Mouse (Mus musculus) intestine, postnatal 0 days (tissue): Measurements from ENCODE around the gene Pigb. TPM values are rescaled to one million over a fixed set of nuclear protein-coding genes. Genes with fewer than 3 reads are reported as not detected.

Source experiments
- ATAC-seq: fragments of 200-750 bp; cut with Nextera tagmentation; 2 replicates; pipeline ENCODE4 v1.8.0; 2017; ENCODE audit warnings: mild to moderate bottlenecking, moderate TSS enrichment, moderate library complexity
- H3K27ac ChIP-seq: fragments of 300-500 bp; sonication (generic); 2 replicates; pipeline ENCODE4 v1.5.1; 2014; ENCODE audit warnings: mild to moderate bottlenecking, low read depth, low read length, moderate library complexity
- H3K27me3 ChIP-seq: fragments of 300-500 bp; sonication (generic); replicated peaks from 2 replicates; pipeline ENCODE4 v1.6.1; 2014; ENCODE audit warnings: low read length, mixed read lengths; ENCODE audit not compliant: control insufficient read depth, insufficient read depth
- H3K36me3 ChIP-seq: fragments of 300-500 bp; sonication (generic); 2 replicates; pipeline ENCODE4 v1.6.1; 2014; ENCODE audit warnings: mild to moderate bottlenecking, moderate library complexity; ENCODE audit not compliant: control insufficient read depth, insufficient read depth
- H3K4me1 ChIP-seq: fragments of 300-500 bp; sonication (generic); replicated peaks from 2 replicates; pipeline ENCODE4 v1.6.1; 2014; ENCODE audit warnings: antibody characterized with exemption, low read length, mixed read lengths; ENCODE audit not compliant: control insufficient read depth, insufficient read depth
- H3K4me2 ChIP-seq: fragments of 300-500 bp; sonication (generic); replicated peaks from 2 replicates; pipeline ENCODE4 v1.6.1; 2014; ENCODE audit warnings: low read depth, mild to moderate bottlenecking, moderate library complexity
- H3K4me3 ChIP-seq: fragments of 300-500 bp; sonication (generic); 2 replicates; pipeline ENCODE4 v1.5.1; 2014; ENCODE audit warnings: low read depth, low read length
- H3K9ac ChIP-seq: fragments of 300-500 bp; sonication (generic); 2 replicates; pipeline ENCODE4 v1.6.1; 2014; ENCODE audit warnings: mild to moderate bottlenecking, low read depth, low read length
- H3K9me3 ChIP-seq: fragments of 300-500 bp; sonication (generic); 2 replicates; pipeline ENCODE4 v1.6.1; 2016; ENCODE audit warnings: mixed run types; ENCODE audit not compliant: control insufficient read depth
- CTCF ChIP-seq: sonication (generic); IDR thresholded peaks from 2 replicates; pipeline ENCODE4 v1.5.1; 2016; ENCODE audit warnings: low read depth, mild to moderate bottlenecking, control low read depth, antibody characterized with exemption, moderate library complexity
- WGBS: fragments of 180-500 bp; shearing (Covaris S2); extraction: QIAGEN DNeasy Blood & Tissue Kit; methylation state at CpG from one replicate; pipeline ENCODE4 v1.1.7; 2014; 5-methylcytosine and 5-hydroxymethylcytosine counted together
- polyA plus RNA-seq: library from polyadenylated mRNA; unstranded; fragments of >200 nt; fragmentation: Nextera tagmentation; extraction: Ambion mirVana; gene quantifications from 2 replicates; pipeline ENCODE4 v1.2.1, GENCODE M21; 2015

Gene Pigb
- polyA plus RNA-seq, 1 experiment from 2014 or later = 5.9 TPM

DNA sequence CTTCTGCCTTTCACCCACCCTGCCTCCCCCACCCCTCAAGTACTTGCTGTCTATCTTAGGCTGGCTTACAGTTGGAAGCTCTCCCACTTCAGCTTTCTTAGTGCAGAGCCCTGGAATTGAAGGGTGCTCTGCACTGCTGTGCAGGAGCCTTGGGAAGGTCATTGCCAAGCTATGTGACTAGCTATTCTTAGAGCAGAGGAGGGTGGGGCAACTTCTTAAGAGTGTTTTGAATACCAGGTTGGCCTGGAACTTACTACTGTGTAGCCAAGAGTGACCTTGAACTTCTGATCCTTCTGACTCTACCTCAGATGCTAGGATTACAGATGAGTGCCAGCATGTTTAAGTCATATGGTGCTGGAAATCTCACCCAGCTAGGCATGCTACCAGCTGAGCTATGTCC, 44.0 kb downstream of the Pigb start:
- Histone ChIP-seq H3K36me3 (peaks cover 5% of the 10 kb centered on the region; the same call in 1 of the 2 replicates), H3K27me3 (no peaks in the 10 kb centered on the region), H3K27ac (no peak overlapping the region), H3K4me1 (no peaks in the 10 kb centered on the region), H3K9me3 (no peaks in the 10 kb centered on the region), H3K4me2 (no peak overlapping the region), H3K9ac (no peak overlapping the region), H3K4me3 (no peak overlapping the region)
- no peak for ATAC-seq
- no peak for TF ChIP-seq CTCF

DNA sequence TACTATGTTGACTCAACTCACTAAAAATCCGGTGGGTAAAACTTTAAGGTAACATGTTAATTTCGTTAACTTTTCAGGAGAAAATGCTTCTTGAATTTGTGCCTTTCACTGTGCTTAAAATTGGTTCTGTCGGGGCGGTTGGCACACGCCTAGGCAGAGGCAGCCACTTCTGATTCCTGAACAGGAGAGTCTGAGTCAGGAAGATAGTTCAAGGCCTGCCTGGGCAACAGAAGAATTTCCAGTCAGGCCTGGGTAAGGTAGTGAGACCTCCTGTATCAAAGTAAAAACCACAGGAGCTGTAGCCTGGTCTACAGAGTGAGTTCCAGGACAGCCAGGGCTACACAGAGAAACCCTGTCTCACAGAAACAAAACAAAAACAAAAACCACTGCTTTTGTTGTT, 47.6 kb downstream of the Pigb start:
- H3K9ac ChIP-seq = no peak overlapping the region
- H3K27ac ChIP-seq = no peak overlapping the region

DNA sequence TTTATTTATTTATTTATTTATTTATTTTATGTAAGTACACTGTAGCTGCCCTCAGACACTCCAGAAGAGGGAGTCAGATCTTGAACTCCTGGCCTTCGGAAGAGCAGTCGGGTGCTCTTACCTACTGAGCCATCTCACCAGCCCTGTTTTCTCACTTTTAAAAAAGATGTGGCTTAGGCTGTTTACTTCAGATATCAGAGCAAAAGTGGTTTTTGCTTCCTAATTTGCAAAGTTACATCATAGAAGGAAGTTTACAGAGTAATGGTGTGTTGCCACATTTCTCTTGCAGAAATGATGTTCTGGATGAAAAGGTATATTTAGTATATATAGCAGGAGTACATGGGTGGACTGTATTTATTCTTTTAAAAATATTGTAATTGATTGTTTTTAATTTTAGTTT, 48.8 kb downstream of the Pigb start:
- H3K9ac ChIP-seq = no peak overlapping the region
- H3K27me3 ChIP-seq = no peaks in the 10 kb centered on the region
- no peaks in the 10 kb centered on the region for H3K4me1 ChIP-seq
- ATAC-seq = no peak
- H3K4me2 ChIP-seq = no peak overlapping the region
- no peaks in the 10 kb centered on the region for H3K36me3 ChIP-seq
- TF ChIP-seq CTCF = no peak
- H3K9me3 ChIP-seq = no peaks in the 10 kb centered on the region
- H3K4me3 ChIP-seq = no peak overlapping the region
- no peak overlapping the region for H3K27ac ChIP-seq
- WGBS = 88% methylated on average over 2 of the region's 2 CpGs

More for the DNA sequence above, 47.6 kb downstream of the Pigb start:
- no peaks in the 10 kb centered on the region for H3K4me1 ChIP-seq
- no peaks in the 10 kb centered on the region for H3K36me3 ChIP-seq
- no peak for TF ChIP-seq CTCF
- H3K27me3 ChIP-seq = no peaks in the 10 kb centered on the region
- no peak for ATAC-seq
- H3K4me3 ChIP-seq = no peak overlapping the region
- H3K4me2 ChIP-seq = no peak overlapping the region
- H3K9me3 ChIP-seq = no peaks in the 10 kb centered on the region
- 86% methylated on average over 5 of the region's 5 CpGs for WGBS

DNA sequence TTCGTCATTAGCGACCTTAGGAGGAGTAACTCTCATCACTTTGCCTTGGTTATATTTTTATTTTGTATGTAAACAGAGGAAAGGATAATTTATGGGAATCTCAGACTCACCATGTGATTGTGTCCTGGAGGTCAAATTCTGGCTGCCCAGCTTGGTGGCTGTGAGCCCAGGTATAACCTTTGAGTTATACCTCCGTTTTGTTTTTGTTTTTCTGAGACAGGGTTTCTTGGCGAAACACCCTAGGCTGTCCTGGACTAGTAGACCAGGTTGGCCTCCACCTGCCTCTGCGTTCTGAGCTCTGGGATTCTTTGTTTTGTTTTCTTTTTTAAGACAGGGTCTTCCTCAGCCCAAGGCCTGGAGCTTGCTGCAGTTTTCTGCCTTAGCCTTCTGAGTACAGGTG, 51.5 kb downstream of the Pigb start:
- Histone ChIP-seq H3K36me3 (no peaks in the 10 kb centered on the region), H3K9me3 (no peaks in the 10 kb centered on the region), H3K4me2 (no peak overlapping the region), H3K27me3 (no peaks in the 10 kb centered on the region), H3K27ac (no peak overlapping the region), H3K4me3 (no peak overlapping the region), H3K4me1 (peaks cover 6% of the 10 kb centered on the region; the same call in 1 of the 2 replicates), H3K9ac (no peak overlapping the region)
- WGBS = 88% methylated on average over 5 of the region's 5 CpGs
- ATAC-seq = no peak
- TF ChIP-seq CTCF = no peak

DNA sequence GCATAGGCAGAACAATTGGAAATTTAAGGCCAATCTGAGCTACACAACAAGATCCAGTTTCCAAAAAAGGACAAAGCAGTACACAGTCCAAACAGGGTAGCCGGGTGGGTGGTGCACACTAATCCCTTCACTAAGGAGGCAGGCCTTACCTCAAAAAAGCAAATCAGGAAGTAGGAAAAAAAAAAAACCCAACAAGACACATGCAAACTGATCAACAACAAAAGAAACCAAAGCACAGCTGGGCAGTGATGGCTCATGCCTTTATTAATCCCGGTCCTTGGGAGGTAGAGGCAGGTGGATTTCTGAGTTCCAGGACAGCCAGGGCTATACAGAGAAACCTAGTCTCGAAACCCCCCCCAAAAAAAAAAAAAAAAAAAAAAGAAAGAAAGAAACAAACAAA, 52.5 kb downstream of the Pigb start:
- Histone ChIP-seq H3K4me3 (no peak overlapping the region), H3K4me2 (no peak overlapping the region), H3K36me3 (no peaks in the 10 kb centered on the region), H3K9me3 (no peaks in the 10 kb centered on the region), H3K4me1 (peaks cover 6% of the 10 kb centered on the region; the same call in 1 of the 2 replicates), H3K27ac (no peak overlapping the region), H3K9ac (no peak overlapping the region), H3K27me3 (no peaks in the 10 kb centered on the region)
- TF ChIP-seq CTCF = no peak
- ATAC-seq = no peak
- 59% methylated on average over 3 of the region's 3 CpGs for WGBS

DNA sequence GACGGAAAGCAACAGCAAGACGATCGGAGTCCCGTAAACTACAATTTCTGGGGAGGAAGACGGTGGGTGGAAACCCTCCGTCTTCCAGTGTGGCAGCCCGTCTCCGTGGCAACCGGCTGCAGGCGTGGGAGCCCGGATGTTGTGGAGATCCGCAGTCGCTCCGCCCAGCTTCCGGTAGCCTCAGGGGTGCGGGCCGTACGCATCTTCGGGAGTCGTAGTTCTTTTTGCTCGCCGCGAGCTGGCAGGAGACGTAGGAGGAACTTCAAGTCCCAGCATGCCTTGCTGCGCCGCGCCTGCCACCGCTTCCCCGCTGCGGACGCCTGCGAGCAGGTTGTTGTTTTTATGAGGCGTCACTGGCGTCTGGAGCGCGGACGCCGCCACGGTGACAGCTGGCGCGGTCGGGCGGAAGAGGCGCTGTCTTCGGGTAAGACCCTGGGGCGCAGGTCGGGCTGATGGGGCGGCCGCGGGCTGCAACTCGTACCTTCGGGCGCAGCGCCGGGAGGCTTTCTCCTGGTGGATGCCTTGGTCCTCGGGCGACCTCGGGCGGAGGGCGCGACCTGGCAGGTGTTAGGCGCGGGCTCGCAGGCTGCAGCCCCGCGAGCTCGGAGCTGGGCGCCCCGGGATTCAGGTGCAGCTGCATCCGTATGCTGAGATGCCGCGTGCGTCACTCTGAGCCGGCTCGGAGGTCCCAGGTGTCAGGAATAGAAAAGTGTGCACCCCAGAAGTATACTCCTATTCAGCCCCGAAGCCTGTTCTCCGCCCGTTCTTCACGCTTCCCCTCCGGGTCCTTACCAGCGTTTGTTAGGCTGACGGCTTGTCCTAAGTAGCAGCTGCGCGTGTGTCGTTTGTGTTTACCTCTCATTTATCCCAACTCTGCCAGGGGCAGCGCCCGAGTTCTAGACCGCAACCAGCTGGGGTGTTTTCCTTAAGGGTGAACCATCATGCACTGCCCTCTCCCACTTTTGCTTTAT, 54.6 kb downstream of the Pigb start, which contains the start of the genes Ccpg1os and Ccpg1:
TSS of gene Ccpg1os (minus strand) at position 133 of the 971 bp plus-strand sequence.
TSS of gene Ccpg1 (plus strand) at position 180 of the 971 bp plus-strand sequence.
- peak within 1 kb of the TSS; percentile 69 for H3K27ac ChIP-seq

More for the DNA sequence above, 54.6 kb downstream of the Pigb start, which contains the start of the genes Ccpg1os and Ccpg1:
- TF ChIP-seq CTCF = peak; percentile 47
- Histone ChIP-seq H3K9ac (peak within 1 kb of the TSS; percentile 78), H3K36me3 (no peaks in the 10 kb centered on the region), H3K4me3 (peak within 1 kb of the TSS; percentile 70), H3K9me3 (no peaks in the 10 kb centered on the region), H3K4me2 (peak within 1 kb of the TSS; percentile 90), H3K4me1 (peaks cover 6% of the 10 kb centered on the region; the same call in 1 of the 2 replicates), H3K27me3 (no peaks in the 10 kb centered on the region)
- ATAC-seq = peak; percentile 99
- under 1% methylated on average over 88 of the region's 88 CpGs for WGBS
